Mouse (Mus musculus) cortical plate, adult 2 months (tissue): Measurements from ENCODE around the gene Snrpe. TPM values are rescaled to one million over a fixed set of nuclear protein-coding genes. Genes with fewer than 3 reads are reported as not detected.

Experiments used
- H3K27ac ChIP-seq: fragments of 200-500 bp; 2 replicates; pipeline ENCODE4 v1.5.1; 2012; ENCODE audit warnings: low read length, control low read depth, inconsistent platforms; ENCODE audit not compliant: insufficient read depth
- H3K4me1 ChIP-seq: fragments of 200-500 bp; 2 replicates; pipeline ENCODE4 v1.6.1; 2011; ENCODE audit warnings: low read length; ENCODE audit not compliant: control insufficient read depth, insufficient read depth
- H3K4me3 ChIP-seq: fragments of 200-500 bp; 2 replicates; pipeline ENCODE4 v1.5.1; 2011; ENCODE audit warnings: mild to moderate bottlenecking, low read length, control low read depth; ENCODE audit not compliant: insufficient read depth
- CTCF ChIP-seq: fragments of 200-500 bp; IDR thresholded peaks from 2 replicates; pipeline ENCODE4 v1.5.1; 2011; ENCODE audit warnings: mild to moderate bottlenecking, control low read depth, low read length; ENCODE audit not compliant: insufficient read depth; ENCODE audit errors: extremely low read depth
- POLR2A ChIP-seq: fragments of 200-500 bp; IDR thresholded peaks from 2 replicates; pipeline ENCODE4 v1.6.1; 2011; ENCODE audit warnings: mild to moderate bottlenecking, low read length, control low read depth; ENCODE audit not compliant: insufficient read depth; ENCODE audit errors: extremely low read depth
- polyA plus RNA-seq: library from polyadenylated mRNA; depleted of rRNA; stranded (reverse); fragments of >200 nt; gene quantifications from 2 replicates; pipeline ENCODE4 v1.2.3, GENCODE M21; 2012; rRNA removed

Gene Snrpe
- polyA plus RNA-seq, 1 experiment, result 101 TPM

DNA sequence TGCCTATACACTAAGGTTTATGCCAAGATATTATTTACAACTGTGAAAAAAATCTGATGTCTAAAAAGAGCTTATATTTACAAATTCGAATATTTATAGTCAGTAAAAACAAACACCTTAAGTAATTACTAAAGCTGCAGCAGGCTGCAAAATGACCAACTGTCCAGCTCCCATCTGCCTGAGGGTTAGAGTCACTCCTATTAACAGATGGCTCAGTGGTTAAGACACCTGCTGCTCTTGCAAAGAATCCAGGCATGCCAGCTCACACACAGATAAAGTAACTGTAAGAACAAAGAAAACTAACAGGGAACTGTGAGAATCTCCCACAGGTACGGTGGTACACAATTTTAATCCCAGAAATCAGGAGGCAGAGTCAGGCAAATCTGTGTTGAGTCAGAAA is 15.0 kb upstream of the Snrpe start:
- no peak for TF ChIP-seq POLR2A
- no peak for TF ChIP-seq CTCF
- Histone ChIP-seq H3K27ac (no peak overlapping the region), H3K4me3 (no peak overlapping the region), H3K4me1 (no peaks in the 10 kb centered on the region)

DNA sequence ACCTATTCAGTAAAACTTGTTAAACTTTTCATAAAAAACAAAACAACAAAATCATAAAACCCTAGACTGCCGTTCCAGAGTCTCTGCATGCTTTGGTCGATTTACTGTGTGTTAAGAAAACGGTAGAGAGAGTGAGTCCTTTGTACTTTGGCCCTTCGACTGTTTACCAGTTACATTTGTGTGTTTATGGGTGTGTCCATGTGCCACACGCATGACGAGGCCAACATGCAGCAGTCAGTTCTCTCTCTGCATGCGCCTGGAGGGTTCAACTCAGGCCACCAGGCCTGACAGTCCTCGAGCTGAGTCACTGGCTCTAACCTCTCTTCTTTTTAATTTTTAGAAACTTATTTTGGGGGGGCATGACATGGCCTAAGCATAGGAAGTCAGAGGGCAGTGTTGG is 8.2 kb upstream of the Snrpe start:
- H3K4me3 ChIP-seq, result no peak overlapping the region
- H3K4me1 ChIP-seq, result no peaks in the 10 kb centered on the region
- TF ChIP-seq POLR2A (no peak), CTCF (no peak)
- no peak overlapping the region for H3K27ac ChIP-seq

DNA sequence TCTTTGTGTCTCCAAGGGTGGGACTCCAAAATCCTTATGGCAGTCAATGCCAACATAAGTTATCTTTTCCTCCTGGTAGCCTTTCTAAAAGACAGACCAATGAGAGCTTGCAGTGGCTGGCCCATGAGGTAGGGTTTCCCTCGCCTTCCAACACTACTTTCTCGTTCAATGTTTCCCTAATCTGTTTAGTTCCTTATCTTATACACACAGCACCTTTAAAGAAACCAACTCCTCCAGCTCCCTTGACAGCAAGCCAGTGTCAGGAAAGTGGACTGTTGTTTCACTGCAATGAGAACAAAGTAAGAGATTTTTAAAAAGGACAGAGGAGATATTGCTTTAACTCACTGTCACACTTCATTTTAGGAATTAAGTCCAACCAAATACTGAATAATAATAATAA is 7.8 kb upstream of the Snrpe start:
- Histone ChIP-seq H3K4me1 (no peaks in the 10 kb centered on the region), H3K4me3 (no peak overlapping the region), H3K27ac (no peak overlapping the region)
- TF ChIP-seq POLR2A, result no peak

GRCm38 (mm10) chr1:133613817-133614216 is 3.7 kb upstream of the Snrpe start:
- TF ChIP-seq POLR2A, result no peak
- 0 out of 2 replicates have a peak, but pooled peaks have one; percentile 2 for TF ChIP-seq CTCF
- Histone ChIP-seq H3K27ac (no peak overlapping the region), H3K4me1 (no peaks in the 10 kb centered on the region), H3K4me3 (no peak overlapping the region)

DNA sequence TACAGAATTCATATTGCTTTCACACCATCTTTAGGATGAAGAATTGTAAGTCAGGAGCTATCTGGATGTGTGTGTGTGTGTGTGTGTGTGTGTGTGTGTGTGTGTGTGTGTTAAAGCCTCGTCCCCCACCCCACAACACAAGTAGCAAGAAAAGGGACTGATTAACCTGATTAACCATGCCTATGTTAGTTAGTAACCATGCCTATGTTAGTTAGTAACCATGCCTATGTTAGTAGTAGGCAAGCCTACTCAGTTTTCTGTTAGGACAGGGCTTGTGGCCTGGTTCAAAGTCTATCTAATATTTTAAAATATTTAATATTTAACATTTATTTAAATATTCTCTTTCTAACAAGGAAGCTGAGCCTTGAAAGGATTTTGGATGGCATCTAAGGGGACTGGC is 1.3 kb upstream of the Snrpe start:
- Histone ChIP-seq H3K4me1 (no peaks in the 10 kb centered on the region), H3K27ac (no peak overlapping the region)

GRCm38 (mm10) chr1:133610601-133611000 is 510 bp upstream of the Snrpe start:
- Histone ChIP-seq H3K4me1 (no peaks in the 10 kb centered on the region), H3K27ac (no peak overlapping the region), H3K4me3 (no peak overlapping the region)
- TF ChIP-seq POLR2A, result no peak
- no peak for TF ChIP-seq CTCF

More for the DNA sequence above, 1.3 kb upstream of the Snrpe start:
- no peak overlapping the region for H3K4me3 ChIP-seq
- TF ChIP-seq CTCF, result no peak
- no peak for TF ChIP-seq POLR2A

DNA sequence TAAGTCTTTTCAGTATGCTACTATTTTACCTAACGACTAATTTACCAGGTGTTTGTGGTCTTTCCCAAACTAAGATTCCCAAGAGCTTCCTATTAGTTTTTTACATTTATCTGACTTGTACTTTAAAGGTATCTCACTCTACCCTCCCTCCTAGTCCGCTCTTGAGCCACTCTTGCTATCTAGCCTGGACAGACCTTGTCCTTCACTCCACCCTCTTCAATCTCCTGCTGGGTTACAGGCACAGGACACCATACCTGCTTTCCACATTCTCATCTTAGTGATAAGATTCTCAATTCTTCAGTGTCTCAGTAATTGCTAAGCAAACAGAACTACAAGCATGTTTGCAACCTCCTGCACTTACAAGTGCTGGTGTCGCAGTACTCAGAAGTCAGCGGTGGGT is 6.9 kb downstream of the Snrpe start:
- H3K27ac ChIP-seq, result no peak overlapping the region
- no peaks in the 10 kb centered on the region for H3K4me1 ChIP-seq
- TF ChIP-seq POLR2A, result no peak
- TF ChIP-seq CTCF, result no peak
- no peak overlapping the region for H3K4me3 ChIP-seq

DNA sequence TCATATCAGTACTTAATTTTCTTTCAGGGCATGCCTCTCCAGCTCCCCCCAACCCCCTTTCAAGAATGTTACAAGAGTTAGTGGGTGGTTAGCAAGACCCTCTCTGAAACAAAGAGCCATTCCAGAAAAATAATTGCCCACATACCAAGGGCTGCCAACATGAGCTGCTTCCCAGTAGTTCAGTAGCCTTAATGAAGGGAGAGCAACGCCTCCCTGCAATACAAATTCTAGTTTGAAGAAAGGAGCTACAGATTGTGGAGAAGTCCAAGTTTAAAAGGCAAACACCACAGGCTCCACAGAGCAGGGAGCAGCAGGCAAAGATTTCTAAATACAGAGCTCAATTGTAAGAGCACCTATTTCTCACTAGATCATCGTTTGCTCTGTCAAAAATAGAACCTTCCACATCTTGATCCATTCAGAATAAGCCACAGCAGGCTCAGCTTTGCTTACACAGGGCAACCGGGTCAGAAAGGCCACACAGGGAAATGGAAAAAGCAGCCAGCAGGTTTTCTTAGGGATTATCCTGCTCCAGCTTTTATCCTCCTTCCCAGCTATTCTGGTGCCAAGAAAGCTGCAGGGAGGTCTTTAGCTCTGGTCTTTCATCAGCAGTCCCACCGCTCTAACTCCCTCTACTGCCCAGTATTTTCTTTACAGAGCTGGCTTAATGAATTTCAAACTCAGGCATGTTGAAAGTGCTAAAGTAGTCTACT is 13.6 kb downstream of the Snrpe start:
- peak; percentile 36 for TF ChIP-seq CTCF
- TF ChIP-seq POLR2A, result no peak
- no peak overlapping the region for H3K27ac ChIP-seq

GRCm38 (mm10) chr1:133585995-133586537 is 24.0 kb downstream of the Snrpe start:
- H3K27ac ChIP-seq, result no peak overlapping the region
- H3K4me1 ChIP-seq, result no peaks in the 10 kb centered on the region
- TF ChIP-seq POLR2A (no peak), CTCF (peak; percentile 25; the same call in 1 of the 2 replicates)
- H3K4me3 ChIP-seq, result no peak overlapping the region

More for the DNA sequence above, 13.6 kb downstream of the Snrpe start:
- Histone ChIP-seq H3K4me3 (no peak overlapping the region), H3K4me1 (no peaks in the 10 kb centered on the region)

- Histone ChIP-seq H3K4me3 (no peak overlapping the region), H3K27ac (no peak overlapping the region), H3K4me1 (no peaks in the 10 kb centered on the region)
- TF ChIP-seq CTCF, result no peak
- TF ChIP-seq POLR2A, result no peak
These were observed 38.8 kb downstream of the Snrpe start for GRCm38 (mm10) chr1:133571293-133571692.

Other genes with a start within 250 kb of the Snrpe start
- 14.6 and 16.7 TPM in 2 replicates for gene Etnk2, start 246.7 kb downstream of the Snrpe start, polyA plus RNA-seq
- 13.4 and 14.3 TPM in 2 replicates for gene Sox13, start 185.9 kb downstream of the Snrpe start, polyA plus RNA-seq
- 4.5 and 5.9 TPM in 2 replicates for gene Zbed6, start 50.6 kb upstream of the Snrpe start, polyA plus RNA-seq
- 5.2 and 5.5 TPM in 2 replicates for gene Gm38394, start 51.0 kb upstream of the Snrpe start, polyA plus RNA-seq
- 0.56 and 0.74 TPM in 2 replicates for gene Lax1, start 79.8 kb upstream of the Snrpe start, polyA plus RNA-seq
- 58.9 and 63.4 TPM in 2 replicates for gene Atp2b4, start 190.8 kb upstream of the Snrpe start, polyA plus RNA-seq